Mouse (Mus musculus) mouse trophoblast stem cell (cell line): ENCODE measurements around the gene Adamts7.

ENCODE experiments used
- in situ Hi-C, 2 experiments: fragments of 300-500 bp; cut with MseI, MboI; formaldehyde crosslinking; loops; 2 replicates in 1 of 2; 3 replicates in 1 of 2; pipeline ENCODE4 v1.15.1; 2025

The Adamts7 gene

GRCm38 (mm10) chr9:90255844-90256405 is 93.1 kb downstream of the Adamts7 start:
- in situ Hi-C loops, result no loop called here

- in situ Hi-C loops, result no loop called here
Measured at GRCm38 (mm10) chr9:90257220-90257619, 94.4 kb downstream of the Adamts7 start.
